ENCODE assay signal across 28 mouse cellular contexts in the genomic region with DNA sequence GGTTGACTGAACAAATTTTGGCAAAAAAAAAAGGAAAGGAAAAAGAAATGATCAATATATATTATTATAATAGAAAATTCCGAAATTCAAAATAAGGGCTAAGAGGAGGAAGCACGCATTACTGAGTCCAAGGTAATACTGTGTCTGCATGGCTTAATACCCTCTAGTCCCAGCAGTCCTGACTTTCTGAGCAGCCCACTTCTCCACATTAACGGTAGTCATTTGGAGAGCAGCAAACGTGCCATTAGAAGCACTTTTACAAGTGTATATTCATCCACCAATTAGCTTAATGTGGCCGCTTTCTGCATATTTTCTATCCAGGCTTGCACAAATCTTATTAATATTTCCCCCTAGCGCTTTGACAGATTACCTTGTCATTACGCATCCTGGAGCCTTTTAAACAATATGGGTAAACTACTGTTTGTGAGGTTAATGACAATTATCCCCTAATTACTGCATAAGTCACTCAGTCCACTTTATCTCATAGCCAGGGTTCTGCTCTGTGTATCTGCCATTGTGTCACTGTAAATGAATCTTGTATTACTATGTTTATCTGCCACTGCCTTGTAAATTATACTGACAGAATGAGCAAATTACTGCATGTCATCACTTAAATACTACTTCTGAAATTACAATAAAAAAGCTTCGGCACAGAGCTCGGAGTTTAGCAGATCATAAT.
A peak's percentile ranks its signal among the peaks of the same experiment; 100 is the strongest.
DNase-seq lines count a peak whose midpoint lies in the region; ATAC-seq and TF ChIP-seq lines count a peak whose summit lies in the region.
"Had no signal": no experiment of that assay in that cellular context is flagged by ENCODE, and none has a peak within 500 bp of the region (broad histone marks: within the 10 kb centered on the region; RNA-seq: fewer than 3 reads in every experiment).

No protein-coding gene starts in this region.

- no peak overlapping the region for H3K4me2 ChIP-seq in hindbrain, embryonic 13.5 days
- H3K4me2 ChIP-seq in hindbrain, embryonic 11.5 days (replicated peaks; ENCODE audit: low read depth, low read length): no peak overlapping the region
- no peak overlapping the region for H3K4me2 ChIP-seq in forebrain, embryonic 14.5 days (ENCODE audit: low read length)
- H3K4me2 ChIP-seq in forebrain, postnatal 0 days (ENCODE audit: low read depth): no peak overlapping the region
- no peak overlapping the region for H3K4me2 ChIP-seq in midbrain, embryonic 14.5 days (ENCODE audit: low read length)
- H3K4me2 ChIP-seq: embryonic facial prominence, embryonic 12.5 days; embryonic facial prominence, embryonic 15.5 days; heart, embryonic 13.5 days; hindbrain, embryonic 12.5 days; intestine, embryonic 15.5 days had no signal

- no peak overlapping the region for H3K27ac ChIP-seq in hindbrain, embryonic 13.5 days
- no peak overlapping the region for H3K27ac ChIP-seq in hindbrain, embryonic 11.5 days (ENCODE audit: low read depth, low read length)
- H3K27ac ChIP-seq in forebrain, embryonic 14.5 days (ENCODE audit: low read depth, low read length): no peak overlapping the region
- H3K27ac ChIP-seq in forebrain, postnatal 0 days (ENCODE audit: low read depth, low read length): no peak overlapping the region
- no peak overlapping the region for H3K27ac ChIP-seq in midbrain, embryonic 14.5 days (replicated peaks; ENCODE audit: low read depth, low read length)
- H3K27ac ChIP-seq: embryonic facial prominence, embryonic 12.5 days; embryonic facial prominence, embryonic 15.5 days; heart, adult 2 months; heart, embryonic 10.5 days; heart, embryonic 13.5 days; hindbrain, embryonic 12.5 days; intestine, embryonic 15.5 days had no signal

- H3K4me3 ChIP-seq in hindbrain, embryonic 13.5 days: no peak overlapping the region
- no peak overlapping the region for H3K4me3 ChIP-seq in hindbrain, embryonic 11.5 days (ENCODE audit: low read depth, low read length)
- no peak overlapping the region for H3K4me3 ChIP-seq in forebrain, embryonic 14.5 days (ENCODE audit: low read depth, low read length)
- no peak overlapping the region for H3K4me3 ChIP-seq in forebrain, postnatal 0 days (ENCODE audit: low read depth, low read length)
- no peak overlapping the region for H3K4me3 ChIP-seq in midbrain, embryonic 14.5 days (replicated peaks; ENCODE audit: low read depth, low read length)
- H3K4me3 ChIP-seq: embryonic facial prominence, embryonic 12.5 days; embryonic facial prominence, embryonic 15.5 days; heart, adult 2 months; heart, embryonic 10.5 days; heart, embryonic 13.5 days; hindbrain, embryonic 12.5 days; intestine, embryonic 15.5 days had no signal

- H3K27me3 ChIP-seq in hindbrain, embryonic 13.5 days: 0 out of 2 replicates have a peak, but pooled peaks cover 5% of the 10 kb centered on the region
- no peaks in the 10 kb centered on the region for H3K27me3 ChIP-seq in hindbrain, embryonic 11.5 days (ENCODE audit: control insufficient read depth, insufficient read depth, low read length)
- H3K27me3 ChIP-seq in forebrain, embryonic 14.5 days (replicated peaks; ENCODE audit: control insufficient read depth, insufficient read depth, low read length): no peaks in the 10 kb centered on the region
- no peaks in the 10 kb centered on the region; the same call in 1 of the 2 replicates for H3K27me3 ChIP-seq in forebrain, postnatal 0 days (ENCODE audit: insufficient read depth, low read length)
- no peaks in the 10 kb centered on the region for H3K27me3 ChIP-seq in midbrain, embryonic 14.5 days (ENCODE audit: control insufficient read depth, insufficient read depth, low read length)
- H3K27me3 ChIP-seq: embryonic facial prominence, embryonic 12.5 days; embryonic facial prominence, embryonic 15.5 days; hindbrain, embryonic 12.5 days; intestine, embryonic 15.5 days had no signal

- no peak for TF ChIP-seq CTCF in forebrain, postnatal 0 days (IDR thresholded peaks at IDR 0.05; ENCODE audit: low read depth)

- no peaks in the 10 kb centered on the region for H3K36me3 ChIP-seq in hindbrain, embryonic 13.5 days
- H3K36me3 ChIP-seq in hindbrain, embryonic 11.5 days (ENCODE audit: control insufficient read depth, insufficient read depth, low read length): no peaks in the 10 kb centered on the region
- no peaks in the 10 kb centered on the region for H3K36me3 ChIP-seq in forebrain, embryonic 14.5 days (ENCODE audit: control insufficient read depth, insufficient read depth, low read length)
- no peaks in the 10 kb centered on the region for H3K36me3 ChIP-seq in forebrain, postnatal 0 days (ENCODE audit: insufficient read depth)
- no peaks in the 10 kb centered on the region for H3K36me3 ChIP-seq in midbrain, embryonic 14.5 days (ENCODE audit: control insufficient read depth, insufficient read depth, low read length)
- H3K36me3 ChIP-seq: embryonic facial prominence, embryonic 12.5 days; embryonic facial prominence, embryonic 15.5 days; heart, embryonic 10.5 days; heart, embryonic 13.5 days; hindbrain, embryonic 12.5 days; intestine, embryonic 15.5 days had no signal

- H3K4me1 ChIP-seq in hindbrain, embryonic 13.5 days (replicated peaks): peaks cover 6% of the 10 kb centered on the region; the same call in 1 of the 2 replicates
- H3K4me1 ChIP-seq in hindbrain, embryonic 11.5 days (replicated peaks; ENCODE audit: control insufficient read depth, insufficient read depth, low read length): no peaks in the 10 kb centered on the region
- no peaks in the 10 kb centered on the region for H3K4me1 ChIP-seq in forebrain, embryonic 14.5 days (ENCODE audit: control insufficient read depth, insufficient read depth, low read length)
- no peaks in the 10 kb centered on the region for H3K4me1 ChIP-seq in forebrain, postnatal 0 days (ENCODE audit: insufficient read depth)
- peaks cover 6% of the 10 kb centered on the region; the same call in 1 of the 2 replicates for H3K4me1 ChIP-seq in midbrain, embryonic 14.5 days (ENCODE audit: control insufficient read depth, insufficient read depth, low read length)
- H3K4me1 ChIP-seq: intestine, embryonic 15.5 days had no signal

- DNase-seq in hindbrain, embryonic 11.5 days (ENCODE audit: low spot score): no peak
- peak; percentile 18 for DNase-seq in retina, postnatal 1 day
- no peak for DNase-seq in retina, embryonic 14.5 days (ENCODE audit: low spot score)
- peak; percentile 32 for DNase-seq in forebrain, embryonic 14.5 days (ENCODE audit: low spot score)
- DNase-seq in forebrain, postnatal 0 days: no peak
- DNase-seq in midbrain, embryonic 14.5 days: no peak
- DNase-seq in adrenal gland, adult (ENCODE audit: inconsistent age in 2 of 2, low spot score in 1 of 2): no peak
- DNase-seq: adrenal gland, postnatal 10 days; adrenal gland, postnatal 36 days; cerebellum, adult 11 months; cerebellum, adult 2 months; cerebellum, adult 9-11 months; cerebellum, postnatal 25 days; gastrocnemius, postnatal 10 days; gastrocnemius, postnatal 36 days; heart, adult 2 months; heart, postnatal 14 days; heart, postnatal 4 days had no signal

- H3K9ac ChIP-seq in hindbrain, embryonic 13.5 days: no peak overlapping the region
- H3K9ac ChIP-seq in hindbrain, embryonic 11.5 days (ENCODE audit: low read depth, low read length): no peak overlapping the region
- no peak overlapping the region for H3K9ac ChIP-seq in forebrain, embryonic 14.5 days (ENCODE audit: low read length)
- no peak overlapping the region for H3K9ac ChIP-seq in forebrain, postnatal 0 days
- H3K9ac ChIP-seq in midbrain, embryonic 14.5 days (replicated peaks; ENCODE audit: low read length): no peak overlapping the region
- H3K9ac ChIP-seq: embryonic facial prominence, embryonic 12.5 days; embryonic facial prominence, embryonic 15.5 days; heart, embryonic 13.5 days; hindbrain, embryonic 12.5 days; intestine, embryonic 15.5 days had no signal

- 72% methylated on average over 9 of the region's 9 CpGs for whole genome bisulfite sequencing in hindbrain, embryonic 13.5 days
- WGBS in hindbrain, embryonic 11.5 days: 89% methylated on average over 9 of the region's 9 CpGs
- 67% methylated on average over 9 of the region's 9 CpGs for WGBS in forebrain, embryonic 14.5 days
- WGBS in forebrain, postnatal 0 days: 60% methylated on average over 9 of the region's 9 CpGs
- WGBS in midbrain, embryonic 14.5 days: 79% methylated on average over 9 of the region's 9 CpGs

- H3K9me3 ChIP-seq in hindbrain, embryonic 13.5 days: no peaks in the 10 kb centered on the region
- no peaks in the 10 kb centered on the region for H3K9me3 ChIP-seq in hindbrain, embryonic 11.5 days (ENCODE audit: control insufficient read depth, low read length)
- H3K9me3 ChIP-seq in forebrain, embryonic 14.5 days (replicated peaks; ENCODE audit: control insufficient read depth, low read length): no peaks in the 10 kb centered on the region
- H3K9me3 ChIP-seq in forebrain, postnatal 0 days (ENCODE audit: low read length): no peaks in the 10 kb centered on the region
- H3K9me3 ChIP-seq in midbrain, embryonic 14.5 days (ENCODE audit: control insufficient read depth, low read length): no peaks in the 10 kb centered on the region
- H3K9me3 ChIP-seq: embryonic facial prominence, embryonic 12.5 days; embryonic facial prominence, embryonic 15.5 days; heart, embryonic 10.5 days; heart, embryonic 13.5 days; hindbrain, embryonic 12.5 days; intestine, embryonic 15.5 days had no signal

- peak; percentile 68 for ATAC-seq in hindbrain, embryonic 13.5 days (ENCODE audit: low FRiP score)
- ATAC-seq in hindbrain, embryonic 11.5 days (ENCODE audit: low FRiP score): no peak
- peak; percentile 61 for ATAC-seq in forebrain, embryonic 14.5 days
- ATAC-seq in forebrain, postnatal 0 days: peak; percentile 61; the same call in 1 of the 2 replicates
- no peak for ATAC-seq in midbrain, embryonic 14.5 days (ENCODE audit: low FRiP score, low TSS enrichment)
- ATAC-seq: activated CD4-positive, CD25-positive, alpha-beta regulatory T cell, adult 4 months; CD4-positive, CD25-positive, alpha-beta regulatory T cell, adult 4 months; hindbrain, embryonic 16.5 days; intestine, embryonic 15.5 days had no signal

Comparison
In these comparisons a context has a peak if more than half of its experiments do, and no peak if none do; other contexts are left out.
1. ATAC-seq: peak in hindbrain, embryonic 13.5 days (single experiment), forebrain, embryonic 14.5 days (single experiment) and forebrain, postnatal 0 days (single experiment); none in hindbrain, embryonic 11.5 days (single experiment) and midbrain, embryonic 14.5 days (single experiment).
2. DNase-seq: peak in retina, postnatal 1 day (single experiment) and forebrain, embryonic 14.5 days (single experiment); none in hindbrain, embryonic 11.5 days (single experiment), retina, embryonic 14.5 days (single experiment), forebrain, postnatal 0 days (single experiment), midbrain, embryonic 14.5 days (single experiment) and adrenal gland, adult (0 of 2).